Mouse (Mus musculus): ENCODE measurements around the gene Lipc. TPM values are rescaled to one million over a fixed set of nuclear protein-coding genes. Genes with fewer than 3 reads are reported as not detected.

The Lipc gene
- polyA plus RNA-seq (2012; rRNA removed), result 0.48 and 1.7 TPM in 2 replicates

DNA sequence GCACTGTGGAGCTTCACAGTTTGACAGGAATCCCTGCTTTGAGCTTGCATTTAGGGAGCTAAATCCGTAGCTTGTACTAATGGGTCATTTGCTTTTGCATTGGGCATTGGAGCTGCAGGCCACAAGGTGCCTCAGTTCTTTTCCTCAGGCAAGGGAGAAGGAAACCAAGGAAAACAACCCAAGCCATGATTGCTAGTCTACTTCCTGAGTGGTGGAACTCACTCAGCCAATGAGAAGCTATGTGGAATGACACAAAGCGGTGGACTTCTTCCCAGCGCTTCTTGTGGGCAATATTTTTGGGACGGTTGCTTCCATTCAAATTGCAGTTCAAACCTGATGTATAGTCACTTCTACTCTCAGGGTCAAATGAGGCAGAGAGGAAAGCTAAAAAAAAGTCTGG is at the start of gene Lipc:
Lipc (minus strand) TSS at position 101 of the 400 bp plus-strand sequence.

Other genes with a start within 250 kb of the Lipc start
- gene Aqp9, start 216.5 kb upstream of the Lipc start, polyA plus RNA-seq (2012; rRNA removed), result 0.26 and 0.35 TPM in 2 replicates

Measured in central nervous system, embryonic 11.5 days (tissue).